Mouse (Mus musculus) cortical plate, adult 2 months (tissue): ENCODE data around the gene Pomp.

Source experiments
- CTCF ChIP-seq: fragments of 200-500 bp; IDR thresholded peaks from 2 replicates; pipeline ENCODE4 v1.5.1; 2011; ENCODE audit warnings: mild to moderate bottlenecking, control low read depth, low read length; ENCODE audit not compliant: insufficient read depth; ENCODE audit errors: extremely low read depth
- POLR2A ChIP-seq: fragments of 200-500 bp; IDR thresholded peaks from 2 replicates; pipeline ENCODE4 v1.6.1; 2011; ENCODE audit warnings: mild to moderate bottlenecking, low read length, control low read depth; ENCODE audit not compliant: insufficient read depth; ENCODE audit errors: extremely low read depth

DNA sequence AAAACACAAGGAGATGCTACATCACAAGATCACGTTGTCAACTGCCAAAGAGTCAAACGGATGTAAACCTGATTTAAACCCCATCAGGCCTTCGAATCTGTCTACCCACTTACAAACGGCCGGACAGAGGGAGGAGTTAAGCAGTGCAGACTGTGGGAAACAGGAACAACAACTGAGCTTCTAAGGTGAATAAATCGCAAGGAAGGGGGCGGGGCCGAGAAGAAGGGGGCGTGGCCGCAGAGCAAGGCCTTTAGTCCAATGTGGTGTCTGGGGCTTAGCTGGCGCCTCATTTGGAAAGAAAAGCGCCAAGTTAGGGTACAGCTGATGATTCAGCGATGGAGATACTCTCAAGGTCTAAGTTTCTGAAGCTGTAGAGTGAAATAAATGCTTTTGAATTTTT lies 45.3 kb upstream of the Pomp start:
- TF ChIP-seq CTCF (no peak), POLR2A (no peak)
